Mouse (Mus musculus): ENCODE results near the gene Trim67. TPM values are rescaled to one million over a fixed set of nuclear protein-coding genes. Genes with fewer than 3 reads are reported as not detected.

The Trim67 gene
- total RNA-seq, 2 experiments from 2014 or later: 5.1 to 5.8 TPM

GRCm38 (mm10) chr8:124863163-124863677 is 70.3 kb downstream of the Trim67 start:
- no peak for DNase-seq (ENCODE audit: low spot score in 2 of 2)
- intact Hi-C loops (cut with DNase I): no loop called here

- intact Hi-C loops (cut with DNase I): no loop called here
- DNase-seq (ENCODE audit: low spot score in 2 of 2): no peak
Measured at GRCm38 (mm10) chr8:124863729-124864128, 70.8 kb downstream of the Trim67 start.

GRCm38 (mm10) chr8:124866669-124867068 is 73.8 kb downstream of the Trim67 start:
- intact Hi-C loops (cut with DNase I): no loop called here
- DNase-seq (ENCODE audit: low spot score in 2 of 2): no peak

GRCm38 (mm10) chr8:124867126-124867525 is 74.2 kb downstream of the Trim67 start:
- DNase-seq (ENCODE audit: low spot score in 2 of 2): no peak
- intact Hi-C loops (cut with DNase I): no loop called here

GRCm38 (mm10) chr8:124869708-124870107 is 76.8 kb downstream of the Trim67 start:
- intact Hi-C loops (cut with DNase I): no loop called here
- DNase-seq (ENCODE audit: low spot score in 2 of 2): no peak

GRCm38 (mm10) chr8:124871474-124871873 is 78.6 kb downstream of the Trim67 start:
- intact Hi-C loops (cut with DNase I): no loop called here

GRCm38 (mm10) chr8:124872081-124872480 is 79.2 kb downstream of the Trim67 start:
- intact Hi-C loops (cut with DNase I): no loop called here
- DNase-seq (ENCODE audit: low spot score in 2 of 2): no peak

More at GRCm38 (mm10) chr8:124871474-124871873, 78.6 kb downstream of the Trim67 start:
- DNase-seq (ENCODE audit: low spot score in 2 of 2): no peak

- intact Hi-C loops (cut with DNase I): no loop called here
- no peak for DNase-seq (ENCODE audit: low spot score in 2 of 2)
Measured at GRCm38 (mm10) chr8:124872690-124873089, 79.8 kb downstream of the Trim67 start.

GRCm38 (mm10) chr8:124878141-124878540 is 85.2 kb downstream of the Trim67 start:
- intact Hi-C loops (cut with DNase I): no loop called here
- no peak for DNase-seq (ENCODE audit: low spot score in 2 of 2)

- DNase-seq (ENCODE audit: low spot score in 2 of 2): no peak
- intact Hi-C loops (cut with DNase I): no loop called here
Measured at GRCm38 (mm10) chr8:124878946-124879526, 86.1 kb downstream of the Trim67 start.

Other genes starting within 250 kb of the Trim67 start
- 10 to 100 TPM; 13.3 to 20.7 TPM for gene Agt, start 223.4 kb upstream of the Trim67 start, total RNA-seq (2021)
- not detected for gene Capn9, start 217.0 kb upstream of the Trim67 start, total RNA-seq (2021)
- gene 2310022B05Rik, start 129.7 kb upstream of the Trim67 start, total RNA-seq (2021): 10 to 100 TPM; 50.4 to 60.0 TPM
- 10 to 100 TPM; 50.6 TPM for gene Ttc13, start 71.1 kb upstream of the Trim67 start, total RNA-seq (2021)
- 10 to 100 TPM; 11.0 to 14.8 TPM for gene Arv1, start 71.0 kb upstream of the Trim67 start, total RNA-seq (2021)
- gene Fam89a, start 41.3 kb upstream of the Trim67 start, total RNA-seq (2021): under 1 TPM; 0.34 to 0.62 TPM
- gene Gnpat, start 69.9 kb downstream of the Trim67 start, total RNA-seq (2021): 10 to 100 TPM; 56.2 to 60.9 TPM
- gene 2810004N23Rik, start 70.0 kb downstream of the Trim67 start, total RNA-seq (2021): 10 to 100 TPM; 20.1 to 20.4 TPM
- gene Exoc8, start 104.6 kb downstream of the Trim67 start, total RNA-seq (2021): 10 to 100 TPM; 35.9 to 36.5 TPM
- 10 to 100 TPM; 13.8 to 14.8 TPM for gene Sprtn, start 104.8 kb downstream of the Trim67 start, total RNA-seq (2021)
- gene Egln1, start 156.2 kb downstream of the Trim67 start, total RNA-seq (2021): 10 to 100 TPM; 57.5 to 58.0 TPM
- gene Tsnax, start 219.9 kb downstream of the Trim67 start, total RNA-seq (2021): 100 to 1,000 TPM; 102 to 108 TPM